Mouse (Mus musculus) CD4-positive naive resting alpha-beta T cell, adult 57 days (primary cell): ENCODE measurements around the gene Vmn1r113. TPM values are rescaled to one million over a fixed set of nuclear protein-coding genes. Genes with fewer than 3 reads are reported as not detected.

ENCODE experiments used
- total RNA-seq: library from RNA; stranded (reverse); gene quantifications from one replicate; pipeline ENCODE4 v1.2.4, GENCODE M21; 2023

Vmn1r113 gene
- total RNA-seq: not detected

DNA sequence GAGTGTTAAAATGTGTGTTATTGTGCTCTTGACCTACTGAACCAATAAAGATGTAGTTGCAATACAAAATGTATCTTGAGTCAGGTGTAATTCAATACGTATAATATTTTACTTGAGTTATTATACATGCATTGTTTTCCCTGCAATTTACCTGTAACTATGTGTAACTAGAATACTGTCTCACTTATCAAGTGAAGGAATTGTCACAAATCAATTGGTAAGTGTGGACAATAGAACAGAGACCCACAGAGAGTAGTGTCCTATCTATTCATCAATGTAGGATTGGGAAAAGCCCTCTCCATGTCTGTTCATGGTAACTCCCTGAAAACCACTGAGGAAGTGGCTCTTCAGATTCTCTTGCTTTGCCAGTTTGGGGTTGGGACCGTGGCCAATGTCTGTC lies at the start of gene Vmn1r113:
TSS of gene Vmn1r113 (plus strand) at position 301 of the 400 bp plus-strand sequence.

GRCm38 (mm10) chr7:20770885-20771284 lies 16.2 kb upstream of the Vmn1r113 start, which contains the start of gene Vmn1r112:
Gene Vmn1r112 (plus strand): TSS chr7:20771185.

DNA sequence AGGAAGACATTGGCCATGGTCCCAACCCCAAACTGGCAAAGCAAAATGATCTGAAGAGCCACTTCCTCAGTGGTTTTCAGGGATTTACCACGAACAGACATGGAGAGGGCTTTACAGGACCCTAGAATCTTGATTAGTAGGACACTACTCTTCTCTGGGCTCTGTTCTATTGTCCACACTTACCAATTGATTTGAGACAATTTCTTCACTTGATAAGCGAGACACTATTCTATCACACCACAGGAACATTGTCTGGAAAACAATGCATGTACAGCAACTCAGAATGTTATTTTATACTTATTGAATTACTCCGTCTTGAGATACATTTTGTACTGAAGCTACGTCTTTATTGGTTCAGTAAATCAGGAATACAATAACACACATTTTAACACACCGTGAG lies 25.0 kb downstream of the Vmn1r113 start, which contains the start of gene Vmn1r114:
TSS of gene Vmn1r114 (minus strand) at position 101 of the 400 bp plus-strand sequence.

Other genes starting within 250 kb of the Vmn1r113 start
- not detected for gene Gm5726, start 241.5 kb upstream of the Vmn1r113 start, total RNA-seq
- not detected for gene Gm4141, start 211.0 kb upstream of the Vmn1r113 start, total RNA-seq
- not detected for gene Gm4513, start 188.3 kb upstream of the Vmn1r113 start, total RNA-seq
- gene Vmn1r107, start 118.4 kb upstream of the Vmn1r113 start, total RNA-seq: not detected
- not detected for gene Vmn1r111, start 84.1 kb upstream of the Vmn1r113 start, total RNA-seq
- not detected for gene Gm10668, start 56.7 kb upstream of the Vmn1r113 start, total RNA-seq
- gene Vmn1r112, start 16.1 kb upstream of the Vmn1r113 start, total RNA-seq: not detected
- not detected for gene Vmn1r114, start 24.9 kb downstream of the Vmn1r113 start, total RNA-seq
- not detected for gene Vmn1r115, start 57.7 kb downstream of the Vmn1r113 start, total RNA-seq
- gene Vmn1r116, start 85.0 kb downstream of the Vmn1r113 start, total RNA-seq: not detected
- not detected for gene Vmn1r117, start 96.8 kb downstream of the Vmn1r113 start, total RNA-seq
- not detected for gene Vmn1r118, start 125.1 kb downstream of the Vmn1r113 start, total RNA-seq
- gene Vmn1r119, start 225.2 kb downstream of the Vmn1r113 start, total RNA-seq: not detected